Mouse (Mus musculus): Measurements from ENCODE around the gene Lrrc29.

- TF ChIP-seq GATA1 (IDR thresholded peaks at IDR 0.05; ENCODE audit: low read length) = no peak
- TF ChIP-seq TAL1 (IDR thresholded peaks at IDR 0.05; ENCODE audit: low read length) = no peak
These were observed 55.2 kb downstream of the Lrrc29 start for GRCm38 (mm10) chr8:105270916-105271186.

Measured in erythroblast, embryonic 14.5 days (primary cell).